Mouse (Mus musculus) G1E-ER4 (cell line): ENCODE results near the gene Tfe3. TPM values are rescaled to one million over a fixed set of nuclear protein-coding genes. Genes with fewer than 3 reads are reported as not detected.

Source experiments
- GATA1 ChIP-seq: IDR thresholded peaks from one replicate; pipeline ENCODE4 v1.8.0; 2012; ENCODE audit warnings: low read length, inconsistent platforms
- polyA plus RNA-seq: library from polyadenylated mRNA; stranded (reverse); fragments of >175 nt; gene quantifications from 2 replicates; pipeline ENCODE4 v1.2.3, GENCODE M21; 2012

Tfe3 gene
- polyA plus RNA-seq, 1 experiment = 36.2 TPM

DNA sequence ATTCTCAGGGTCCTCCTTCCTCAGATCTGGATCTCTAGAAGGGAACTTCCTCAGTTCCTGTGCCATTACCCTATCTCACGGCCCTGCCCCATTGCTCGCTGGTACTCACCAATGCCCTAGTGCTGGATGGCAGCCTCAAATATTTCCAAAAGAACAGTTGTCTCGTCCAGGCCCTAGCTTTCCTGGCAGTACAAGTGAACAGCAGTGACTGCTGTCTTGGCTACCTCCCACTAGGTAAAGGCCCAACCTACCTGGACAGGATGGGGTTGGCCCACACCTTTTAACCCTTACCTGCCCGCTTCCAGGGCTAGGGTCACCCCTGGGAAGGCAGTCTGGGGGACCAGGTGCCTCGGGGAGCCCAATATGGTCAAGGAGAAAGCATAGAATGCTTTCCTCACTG is 21.3 kb upstream of the Tfe3 start:
- TF ChIP-seq GATA1 = no peak

DNA sequence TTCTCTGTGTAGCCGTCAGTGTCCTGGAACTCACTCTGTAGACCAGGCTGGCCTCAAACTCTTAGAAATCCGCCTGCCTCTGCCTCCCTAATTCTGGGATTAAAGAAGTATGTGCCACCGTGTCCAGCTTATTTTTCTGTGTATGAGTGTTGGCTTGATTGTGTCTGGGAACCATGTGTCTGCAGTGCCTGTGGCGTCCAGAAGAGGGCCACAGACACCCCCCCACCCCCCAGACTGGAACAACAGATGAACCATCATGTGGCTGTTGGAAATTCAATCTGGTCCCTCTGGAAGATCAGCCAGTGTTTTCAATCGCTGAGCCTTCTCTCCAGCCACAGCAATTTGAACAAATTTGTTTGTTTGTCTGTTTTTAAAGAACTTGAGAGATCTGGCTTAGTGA is 18.9 kb upstream of the Tfe3 start:
- no peak for TF ChIP-seq GATA1

DNA sequence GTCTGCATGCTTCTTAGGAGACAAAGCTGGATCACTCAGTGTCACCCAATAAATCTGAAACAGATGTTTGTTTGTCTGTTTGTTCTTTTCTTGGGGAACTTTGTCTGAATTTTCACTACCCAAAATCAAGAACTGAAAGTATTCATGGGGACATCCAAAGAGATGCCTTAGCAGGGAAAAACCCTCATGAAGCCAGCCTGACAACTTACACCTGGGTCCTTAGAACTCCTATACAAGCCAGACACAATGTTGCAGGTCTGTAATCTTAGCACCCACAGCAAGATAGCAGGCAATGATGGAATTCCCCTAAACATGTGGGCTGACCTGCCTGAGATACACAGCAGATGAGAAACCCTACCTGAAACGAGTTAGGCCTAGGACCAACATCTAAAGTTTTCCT is 17.4 kb upstream of the Tfe3 start:
- no peak for TF ChIP-seq GATA1

DNA sequence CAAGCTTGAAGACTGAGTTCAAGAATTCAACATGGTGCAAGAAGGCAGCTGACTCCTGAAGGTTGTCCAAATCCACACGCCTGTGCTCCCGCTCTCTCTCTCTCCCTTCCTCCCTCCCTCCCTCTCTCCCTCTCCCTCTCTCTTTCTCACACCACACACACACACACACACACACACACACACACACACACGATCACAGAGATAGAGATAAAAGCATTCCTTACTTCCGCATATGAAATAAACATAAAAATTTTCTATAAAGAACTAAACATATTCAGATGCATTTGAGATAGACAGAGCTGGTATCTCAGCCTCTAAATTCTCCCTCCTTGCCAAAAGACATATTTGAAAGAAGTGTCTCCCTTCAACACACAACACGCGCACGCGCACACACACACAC is 16.9 kb upstream of the Tfe3 start:
- TF ChIP-seq GATA1 = no peak

DNA sequence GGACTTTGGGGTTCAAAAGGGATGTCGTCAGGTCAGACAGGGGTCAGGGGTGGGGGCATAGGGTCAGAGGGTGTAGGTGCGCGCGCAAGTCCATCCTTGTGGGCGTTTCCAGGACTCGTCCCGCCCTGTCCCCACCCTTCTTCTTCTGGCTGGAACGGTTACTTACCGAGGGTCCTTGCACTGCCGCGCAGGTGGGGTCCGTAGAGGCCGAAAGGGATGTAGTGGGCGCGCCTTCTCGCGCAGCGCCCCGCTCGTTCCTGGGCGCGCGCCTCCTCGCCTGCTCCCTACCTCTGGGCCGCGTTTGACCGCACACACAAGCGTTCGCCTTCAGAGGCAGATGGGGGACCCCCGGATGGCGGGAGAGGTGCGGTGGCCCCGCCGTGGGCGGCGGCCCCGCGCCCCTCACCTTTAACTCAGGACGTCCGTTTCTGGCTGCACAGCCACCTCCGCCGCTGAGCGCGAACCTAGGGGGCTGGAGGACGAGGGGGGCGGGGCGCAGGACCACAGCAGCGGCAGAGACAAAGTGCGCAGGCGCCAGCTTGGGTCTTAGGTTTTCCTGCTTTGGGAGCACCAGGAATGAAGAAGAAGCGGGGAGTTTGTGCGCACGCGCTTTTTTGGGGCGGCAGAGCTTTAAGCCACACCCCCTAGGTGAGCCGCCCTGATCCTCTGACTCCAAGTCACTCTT is 11.8 kb upstream of the Tfe3 start, which contains the start of gene Ccdc120:
Gene Ccdc120 (minus strand): TSS at position 474 of the 685 bp plus-strand sequence.
- no peak for TF ChIP-seq GATA1

DNA sequence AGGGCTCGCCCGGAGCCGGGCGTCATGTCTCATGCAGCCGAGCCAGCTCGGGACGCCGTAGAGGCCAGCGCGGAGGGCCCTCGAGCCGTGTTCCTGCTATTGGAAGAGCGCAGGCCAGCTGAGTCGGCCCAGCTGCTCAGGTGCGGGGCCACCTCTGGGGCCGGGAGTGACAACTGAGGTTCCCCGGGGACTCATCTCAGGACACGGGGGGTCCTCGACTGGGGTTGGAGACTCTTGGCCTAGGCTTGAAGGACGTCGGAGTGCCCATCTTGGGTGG is 499 bp downstream of the Tfe3 start:
- TF ChIP-seq GATA1 = no peak

DNA sequence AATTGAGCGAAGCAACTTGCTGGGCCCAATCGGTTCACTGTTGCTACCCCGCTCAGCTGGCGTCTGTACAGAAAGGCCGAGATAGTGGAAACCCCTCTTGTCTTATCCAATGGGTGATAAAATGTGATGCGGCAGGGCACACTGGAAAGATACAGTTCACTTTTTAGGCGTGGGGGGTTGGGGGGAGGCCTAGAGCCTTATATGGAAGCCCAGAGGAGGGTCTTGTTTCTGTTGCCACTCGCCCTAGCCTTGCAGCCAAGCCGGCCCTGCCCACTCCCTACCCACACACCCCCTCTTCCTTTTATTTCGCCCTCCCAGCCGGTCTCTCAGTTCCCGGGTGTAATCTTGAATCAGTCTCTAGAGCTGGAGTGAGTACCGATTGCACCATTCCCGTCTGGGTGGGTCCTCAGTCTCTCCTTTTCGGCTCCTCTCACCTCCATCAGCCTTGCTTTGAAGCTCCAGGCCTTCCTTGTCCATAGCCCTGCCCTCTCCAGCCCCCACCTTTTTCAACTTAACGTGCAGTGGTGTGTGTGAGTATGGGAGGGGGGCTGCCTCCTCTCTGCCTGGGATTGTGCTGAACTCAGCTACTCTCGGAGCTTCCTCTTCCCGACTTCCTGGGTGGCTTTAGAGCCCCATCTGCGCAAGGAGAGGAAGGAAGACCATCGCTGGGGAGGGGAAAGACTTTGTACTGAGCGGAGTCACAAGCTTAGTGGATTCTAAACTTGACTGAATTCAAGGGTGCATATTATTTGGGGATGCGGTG is 1.5 kb downstream of the Tfe3 start:
- TF ChIP-seq GATA1 = no peak

DNA sequence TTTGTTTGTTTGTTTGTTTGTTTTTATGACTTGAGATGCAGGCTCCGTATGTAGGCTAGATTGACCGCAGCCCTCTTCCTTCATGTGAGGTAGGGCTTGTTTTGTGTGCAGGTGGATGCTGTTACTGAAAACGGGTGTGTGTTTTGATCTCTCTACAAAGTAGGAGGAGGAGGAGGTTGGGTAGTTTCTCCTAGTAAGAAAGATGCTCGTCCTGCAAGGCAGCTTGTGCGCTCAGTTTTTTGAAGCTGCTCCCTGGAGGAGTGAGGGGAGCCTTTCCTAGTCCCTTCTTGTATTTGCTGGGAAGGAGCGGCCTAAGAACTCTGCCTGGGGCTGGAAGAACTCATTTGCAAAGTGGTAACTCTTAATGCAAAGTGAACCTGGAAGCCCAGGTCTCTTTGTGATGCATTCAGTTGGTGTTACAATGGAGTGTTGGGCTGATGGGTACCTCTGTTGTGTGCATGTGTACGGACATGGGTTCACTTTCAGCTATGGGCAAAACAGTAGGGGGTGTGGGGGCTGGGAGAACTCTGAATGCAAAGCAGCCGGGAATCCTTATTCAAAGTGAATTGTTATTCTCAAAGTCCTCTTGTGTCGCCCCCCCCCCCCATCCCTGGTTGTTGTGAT is 2.4 kb downstream of the Tfe3 start:
- no peak for TF ChIP-seq GATA1

DNA sequence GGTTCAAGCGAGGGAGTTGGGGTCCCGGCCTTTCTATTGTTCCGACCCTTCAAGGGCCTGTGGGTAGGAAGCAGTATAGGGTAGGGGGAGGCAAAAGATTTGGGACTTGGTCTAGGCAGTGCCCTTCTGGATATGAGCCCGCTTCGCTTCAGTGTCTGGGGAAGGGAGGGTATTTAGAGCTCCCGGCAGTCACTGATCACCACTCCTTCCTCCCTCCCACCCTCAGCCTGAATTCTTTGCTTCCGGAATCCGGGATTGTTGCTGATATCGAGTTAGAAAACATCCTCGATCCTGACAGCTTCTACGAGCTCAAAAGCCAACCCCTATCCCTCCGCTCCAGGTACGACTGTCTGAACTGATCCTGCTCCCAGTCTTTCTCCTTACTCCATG is 2.9 kb downstream of the Tfe3 start:
- no peak for TF ChIP-seq GATA1

DNA sequence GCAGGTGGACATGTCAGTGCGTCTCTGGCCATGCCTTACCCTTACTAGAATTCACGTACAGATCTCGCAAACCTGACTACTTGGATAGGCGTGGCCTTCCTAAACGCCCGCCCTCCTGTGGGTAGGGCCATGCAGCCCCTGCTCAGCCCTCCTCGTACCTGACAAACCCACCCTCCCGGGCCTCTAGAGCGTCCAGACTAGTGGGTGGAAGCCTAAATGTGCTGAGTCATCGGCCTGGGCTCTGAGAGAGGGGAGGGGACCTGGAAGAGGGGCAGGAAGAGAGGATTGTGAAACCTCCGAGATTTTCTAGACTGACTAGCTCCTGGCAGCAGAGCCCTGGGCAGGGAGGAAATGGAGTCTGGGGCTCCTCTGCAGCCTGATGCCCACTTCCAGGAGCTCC is 3.4 kb downstream of the Tfe3 start:
- TF ChIP-seq GATA1 = no peak

DNA sequence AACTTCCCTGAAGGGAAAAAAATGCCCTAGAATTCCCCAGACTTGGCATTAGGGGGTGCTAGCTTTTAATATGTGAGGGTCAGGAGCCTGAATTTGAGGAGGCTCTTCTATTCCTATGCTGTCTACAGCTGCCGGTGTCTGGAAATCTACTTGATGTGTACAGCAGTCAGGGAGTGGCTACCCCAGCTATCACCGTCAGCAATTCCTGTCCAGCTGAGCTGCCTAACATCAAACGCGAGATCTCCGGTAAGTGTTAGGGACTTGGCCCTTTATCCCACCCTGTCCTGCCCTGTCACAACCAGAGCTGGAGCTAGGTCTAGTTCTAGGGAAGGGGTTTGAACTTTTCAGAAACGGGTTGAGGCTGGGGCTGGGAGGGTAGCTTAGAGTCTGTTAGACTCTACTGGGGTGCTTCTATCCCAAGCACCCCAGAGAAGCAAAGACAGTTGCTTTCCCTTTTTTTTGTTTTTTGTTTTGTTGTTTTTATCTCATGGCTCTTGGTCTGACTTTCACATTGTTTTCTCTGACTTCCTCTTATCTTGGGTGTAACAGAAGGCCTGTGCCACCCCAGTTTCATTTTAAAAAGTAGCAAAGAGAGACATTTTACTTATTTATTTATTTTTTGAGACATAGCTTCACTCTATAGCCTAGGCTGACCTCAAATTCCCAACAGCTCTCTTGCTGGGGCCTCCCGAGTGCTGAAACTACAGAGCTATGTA is 7.1 kb downstream of the Tfe3 start:
- TF ChIP-seq GATA1 = no peak

DNA sequence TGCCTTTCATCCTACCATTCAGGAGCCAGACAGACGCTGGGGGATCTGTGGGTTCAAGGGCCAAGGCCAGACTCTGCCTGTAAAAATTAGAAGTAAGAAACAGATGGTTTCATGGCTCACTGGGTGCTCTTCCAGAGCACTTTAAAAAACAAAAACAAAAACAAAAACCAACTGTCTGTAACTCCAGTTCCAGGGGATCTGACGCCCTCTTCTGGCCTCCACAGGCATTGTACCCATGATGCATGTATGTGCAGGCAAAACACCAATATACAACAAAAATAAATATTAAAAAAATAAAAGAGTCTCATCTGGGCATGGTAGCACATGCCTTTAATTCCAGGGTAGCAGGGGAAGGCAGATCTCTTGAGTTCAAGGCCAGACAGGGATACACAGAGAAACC is 10.4 kb downstream of the Tfe3 start:
- TF ChIP-seq GATA1 = no peak

DNA sequence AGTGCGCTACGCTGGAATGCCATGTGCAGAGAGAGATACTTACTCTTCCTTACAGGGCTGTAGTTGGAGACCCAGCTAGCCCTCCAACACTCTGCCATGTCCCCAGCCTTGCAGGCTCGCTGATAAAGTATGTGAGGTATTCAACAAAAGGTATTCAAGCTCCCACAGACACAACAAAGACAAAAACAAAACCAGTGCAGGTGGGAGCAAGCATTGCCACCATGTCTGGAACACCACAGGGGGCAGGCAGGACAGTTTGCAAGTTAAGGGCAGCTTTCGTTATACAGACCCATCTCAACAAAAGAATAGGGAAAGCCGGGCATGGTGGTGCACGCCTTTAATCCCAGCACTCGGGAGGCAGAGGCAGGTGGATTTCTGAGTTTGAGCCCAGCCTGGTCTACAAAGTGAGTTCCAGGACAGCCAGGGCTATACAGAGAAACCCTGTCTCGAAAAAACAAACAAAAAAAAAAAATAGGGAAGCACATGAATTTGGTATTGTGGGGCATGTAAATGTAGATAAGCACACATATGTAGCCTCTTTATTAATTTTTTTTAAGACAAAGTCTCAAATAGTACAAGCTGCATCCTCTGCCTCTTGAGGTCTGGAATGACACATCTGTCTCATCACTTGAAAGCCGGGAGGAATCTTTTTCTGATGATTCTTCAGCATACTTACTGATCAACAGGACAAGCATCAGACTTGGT is 13.3 kb downstream of the Tfe3 start:
- no peak for TF ChIP-seq GATA1

DNA sequence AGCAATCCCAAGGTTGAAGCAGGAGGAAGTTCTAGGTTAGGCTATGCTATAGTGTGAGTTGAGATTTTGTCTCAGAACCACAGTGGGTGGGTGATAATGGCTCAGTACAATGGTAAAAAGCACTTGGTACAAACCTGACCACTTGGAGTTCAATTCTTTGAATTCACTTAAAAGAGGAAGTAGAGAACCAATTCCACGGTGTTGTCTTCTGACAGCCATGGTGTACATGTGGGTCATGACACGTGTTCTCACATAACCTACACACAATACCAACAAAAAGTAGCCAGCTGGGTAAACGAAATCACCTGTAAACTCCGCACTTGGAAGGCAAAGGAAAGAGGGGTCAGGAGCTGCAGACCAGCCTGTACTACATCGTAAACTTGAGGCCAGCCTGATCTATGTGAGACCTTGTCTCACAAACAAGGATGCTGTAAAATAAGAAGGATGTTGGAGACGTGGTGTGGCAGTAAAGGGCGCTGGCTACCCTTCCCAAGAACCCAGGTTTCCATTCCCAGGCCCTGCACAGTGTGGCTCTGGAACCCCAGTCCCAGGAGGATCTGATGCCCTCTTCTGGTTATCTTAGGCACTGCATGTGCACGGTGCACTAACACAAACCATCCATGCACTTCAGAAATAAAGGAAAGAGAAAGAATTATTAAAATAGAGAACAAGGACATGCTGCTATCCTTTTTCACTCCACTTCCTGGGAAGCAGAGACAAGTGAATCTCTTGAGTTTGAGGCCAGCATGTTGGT is 14.1 kb downstream of the Tfe3 start:
- TF ChIP-seq GATA1 = no peak
